Mouse (Mus musculus): ENCODE measurements around the gene Kcna10.

The Kcna10 gene

DNA sequence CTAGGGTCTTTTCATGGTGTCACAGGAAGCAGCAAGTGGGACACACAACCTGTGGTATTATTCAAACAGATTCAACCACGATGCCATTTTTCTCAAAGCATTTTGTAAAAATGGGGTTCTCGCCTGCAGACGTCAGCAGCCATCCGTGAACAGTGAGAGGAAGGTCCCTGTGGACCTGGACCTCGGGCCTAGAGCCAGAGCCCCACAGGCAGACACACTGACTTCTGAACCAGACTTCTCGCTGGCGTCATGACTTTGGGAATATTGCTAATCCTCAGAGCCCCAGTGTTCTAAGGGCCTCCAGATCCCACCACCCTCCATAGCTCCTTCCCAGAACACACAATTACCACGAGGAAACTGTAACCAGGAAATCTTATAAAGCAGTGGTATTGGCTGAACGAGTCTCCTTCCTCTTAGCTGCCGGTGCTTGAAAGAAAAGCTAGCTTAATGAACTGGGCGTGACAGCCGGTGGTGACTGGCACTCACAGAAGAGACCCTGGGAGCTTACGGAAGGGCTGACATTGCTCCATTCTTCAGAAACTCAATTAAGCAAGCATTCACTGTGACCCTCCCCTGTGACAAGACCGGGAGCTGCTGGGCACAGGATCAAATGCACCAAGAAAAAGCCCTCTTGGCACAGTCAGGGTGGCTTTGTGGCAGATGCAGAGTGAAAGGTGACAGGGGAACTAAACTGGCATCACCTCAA, 58.7 kb downstream of the Kcna10 start:
- no peak for DNase-seq (ENCODE audit: low spot score in 2 of 2)

All from heart, adult 9 months (tissue).